Mouse (Mus musculus) Patski (cell line): Measurements from ENCODE around the gene Nfam1. TPM values are rescaled to one million over a fixed set of nuclear protein-coding genes. Genes with fewer than 3 reads are reported as not detected.
A peak's percentile ranks its signal among the peaks of the same experiment; 100 is the strongest.

ENCODE experiments used
- ATAC-seq: fragments of 100-300 bp; one replicate; pipeline ENCODE4 v1.8.0; 2021
- CTCF ChIA-PET: fragments of 350-600 bp; sonication (Branson Sonifier 250); formaldehyde crosslinking; loops from one replicate; lab custom pipeline; 2022; ENCODE audit warnings: inconsistent platforms; lab: Charles Lee
- POLR2A ChIA-PET: fragments of 350-600 bp; sonication (Branson Sonifier 250); formaldehyde crosslinking; loops from one replicate; lab custom pipeline; 2022; ENCODE audit warnings: antibody characterized with exemption, inconsistent platforms; lab: Charles Lee
- DNase-seq: peaks from one replicate; pipeline ENCODE4 v3.0.0-alpha.2; 2011; ENCODE audit warnings: low read depth, low spot score
- H3K27me3 ChIP-seq: fragments of 371-371 bp; one replicate; pipeline ENCODE4 v1.5.1; 2021
- CTCF ChIP-seq: fragments of 100-300 bp; IDR thresholded peaks from one replicate; pipeline ENCODE4 v1.5.1; 2021
- in situ Hi-C: fragments of 300-500 bp; cut with MboI; formaldehyde crosslinking; loops from 3 replicates; pipeline ENCODE4 v1.11.1; 2018; ENCODE audit warnings: low pct_unique_long_range_greater_than_20kb, mixed read lengths
- polyA plus RNA-seq: library from polyadenylated mRNA; unstranded; gene quantifications from one replicate; pipeline ENCODE4 v1.2.3, GENCODE M21; 2021

Nfam1 gene
- polyA plus RNA-seq, 1 experiment from 2014 or later: not detected

DNA sequence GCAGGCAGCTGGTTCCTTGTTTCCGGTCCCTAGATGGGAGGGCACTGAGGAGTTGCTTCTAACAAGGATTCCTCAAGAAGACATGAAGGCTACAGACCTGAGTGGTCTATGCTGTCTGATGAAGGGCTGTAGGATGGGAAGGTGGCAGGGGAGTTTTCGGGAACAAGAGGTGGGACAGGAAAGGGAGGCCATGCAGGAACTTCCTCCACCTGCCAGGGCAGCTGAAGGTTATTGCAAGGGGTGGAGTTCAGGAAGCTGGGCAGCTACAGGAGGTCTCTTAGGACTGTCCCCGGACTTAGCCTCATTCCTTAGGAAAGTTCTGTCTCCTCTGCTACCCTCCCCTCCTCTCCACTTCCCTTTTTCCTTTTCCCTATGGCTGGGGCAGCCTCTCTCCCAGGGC is 5.7 kb upstream of the Nfam1 start:
- ChIA-PET POLR2A (no interaction called here), CTCF (interaction anchor here (1.5 to 1.9 kb wide), 3 partner anchors 9 to 170 kb away, joined by 3 to 5 read pairs (median 5); no protein-coding TSS in a partner anchor)
- no peak for ATAC-seq
- TF ChIP-seq CTCF: no peak
- DNase-seq: no peak
- in situ Hi-C loops: no loop called here
- H3K27me3 ChIP-seq: peaks cover 6% of the 10 kb centered on the region

DNA sequence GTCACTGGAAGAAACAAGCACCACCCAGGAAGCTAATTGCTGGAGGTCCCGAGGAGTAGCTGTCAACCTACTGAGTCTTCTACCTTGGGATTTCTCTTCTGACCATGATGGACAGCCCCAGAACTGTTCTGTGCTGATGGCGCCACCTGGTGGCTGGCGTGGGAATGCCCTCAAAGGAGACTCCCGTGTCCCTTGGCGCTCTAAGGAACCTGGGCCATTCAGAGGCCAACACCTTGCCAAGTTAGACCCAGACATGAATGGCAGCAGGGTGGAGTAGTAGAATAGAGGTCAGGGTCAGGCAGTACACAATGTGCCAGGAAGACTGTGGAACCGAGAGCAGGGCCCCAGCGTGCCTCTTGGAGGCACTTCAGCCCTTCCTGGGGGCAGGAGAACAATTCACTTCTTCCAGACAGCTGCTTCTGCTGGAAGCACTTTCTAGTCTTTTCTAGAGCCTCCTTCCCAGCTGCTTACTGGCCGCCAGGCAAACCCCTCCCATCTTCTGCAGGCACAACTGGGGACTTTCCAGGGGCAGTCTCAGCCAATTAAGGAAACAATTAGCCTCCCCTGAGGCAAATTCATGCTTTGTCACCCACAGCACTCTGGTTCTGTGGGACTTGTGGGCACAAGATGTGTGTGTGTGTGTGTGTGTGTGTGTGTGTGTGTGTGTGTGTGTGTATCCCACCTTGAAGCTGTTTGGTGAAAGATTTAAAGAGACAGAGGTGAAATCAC is 4.8 kb upstream of the Nfam1 start:
- in situ Hi-C loops: no loop called here
- DNase-seq: peak; percentile 49
- peak; percentile 98 for TF ChIP-seq CTCF
- peak; percentile 58 for ATAC-seq
- H3K27me3 ChIP-seq: peaks cover 8% of the 10 kb centered on the region
- ChIA-PET POLR2A (interaction anchor here (0.9 kb wide), 1 partner anchor 57 kb away, joined by 3 read pairs; no protein-coding TSS in a partner anchor), CTCF (interaction anchor here (0.9 to 1.6 kb wide), 11 partner anchors 10 to 228 kb away, joined by 3 to 6 read pairs (median 4); no protein-coding TSS in a partner anchor)

DNA sequence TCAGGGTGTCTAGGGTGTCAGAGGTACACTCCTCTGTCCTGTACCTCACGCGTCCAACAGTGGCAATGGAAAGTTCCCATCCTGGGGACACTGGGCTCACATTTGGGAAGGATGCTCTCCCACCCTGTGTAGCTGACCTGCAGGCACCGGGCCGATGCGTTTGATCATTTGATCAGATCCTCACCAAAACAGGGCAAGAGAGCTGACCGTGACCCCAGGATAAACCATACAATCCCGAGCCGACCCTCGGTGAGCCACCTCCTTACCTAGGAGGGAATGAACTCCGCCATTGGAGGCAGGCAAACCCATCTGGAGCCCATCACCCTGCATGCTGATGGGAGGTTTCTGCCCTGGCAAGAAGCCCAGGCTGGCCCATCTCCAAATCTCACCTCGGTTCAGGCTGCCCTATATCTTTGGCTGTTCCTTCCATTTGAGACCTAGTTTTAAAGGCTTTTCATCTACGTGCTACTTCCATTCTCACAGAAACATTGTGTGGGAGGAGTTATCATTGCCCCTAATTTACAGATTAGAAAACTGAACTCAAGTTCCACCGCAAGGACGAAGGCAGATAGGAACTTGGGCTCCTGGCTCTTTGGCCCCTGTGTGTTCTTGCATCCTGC is 3.9 kb upstream of the Nfam1 start:
- peaks cover 8% of the 10 kb centered on the region for H3K27me3 ChIP-seq
- in situ Hi-C loops: no loop called here
- no peak for ATAC-seq
- DNase-seq: no peak
- ChIA-PET CTCF (interaction anchor here (0.9 to 1.6 kb wide), 10 partner anchors 72 to 227 kb away, joined by 3 to 6 read pairs (median 4); no protein-coding TSS in a partner anchor), POLR2A (interaction anchor here (0.9 kb wide), 1 partner anchor 56 kb away, joined by 3 read pairs; no protein-coding TSS in a partner anchor)
- TF ChIP-seq CTCF: no peak

DNA sequence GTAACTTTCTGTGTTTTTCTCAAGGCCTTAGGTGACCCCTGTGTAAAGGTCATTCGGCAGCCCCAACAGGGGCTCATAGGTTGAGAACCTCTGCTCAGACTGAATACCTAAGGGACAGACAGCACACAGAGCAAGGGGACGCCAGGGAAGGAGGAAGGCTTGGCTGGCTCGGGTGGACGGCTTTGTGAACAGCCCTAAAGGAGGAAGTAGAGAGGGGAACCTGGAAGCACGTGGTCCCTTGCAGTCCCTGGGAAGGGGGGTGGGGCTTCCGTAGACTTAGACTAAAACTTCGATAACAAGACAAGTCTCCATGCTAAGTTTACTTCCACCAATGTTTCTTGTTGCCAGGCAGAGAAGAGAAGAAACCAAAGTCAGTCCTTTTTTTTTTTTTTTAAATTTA is 3.0 kb upstream of the Nfam1 start:
- peaks cover 13% of the 10 kb centered on the region for H3K27me3 ChIP-seq
- no peak for TF ChIP-seq CTCF
- no peak for DNase-seq
- no peak for ATAC-seq
- in situ Hi-C loops: no loop called here
- POLR2A ChIA-PET: no interaction called here
- CTCF ChIA-PET: interaction anchor here (1.2 kb wide), 1 partner anchor 194 kb away, joined by 4 read pairs; no protein-coding TSS in a partner anchor

GRCm38 (mm10) chr15:83034275-83034977 is 1.3 kb upstream of the Nfam1 start:
- TF ChIP-seq CTCF: no peak
- ChIA-PET CTCF (no interaction called here), POLR2A (interaction anchor here (0.6 kb wide), 1 partner anchor 688 kb away, joined by 3 read pairs; no protein-coding TSS in a partner anchor)
- H3K27me3 ChIP-seq: peaks cover 13% of the 10 kb centered on the region
- in situ Hi-C loops: no loop called here
- ATAC-seq (peak; percentile 28), DNase-seq (no peak)

DNA sequence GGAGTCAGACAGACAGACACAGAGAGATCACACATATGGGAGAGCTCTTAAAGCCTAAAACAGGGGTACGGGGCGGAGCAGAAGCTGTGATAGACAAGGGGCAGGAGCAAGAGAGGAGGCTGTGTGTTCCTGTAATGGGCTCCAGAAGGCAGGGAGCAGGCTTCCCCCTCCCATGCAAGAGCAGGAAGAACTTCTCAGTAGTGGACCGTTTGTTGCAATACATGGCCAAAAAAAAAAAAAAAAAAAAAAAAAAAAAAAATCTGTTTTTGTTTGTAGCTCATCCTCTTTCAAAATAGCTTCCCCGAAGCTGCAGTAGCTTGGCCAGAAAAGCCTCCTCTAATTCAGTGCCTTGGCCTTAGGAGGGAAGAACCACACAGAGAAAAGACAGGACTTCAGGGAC is 2.2 kb downstream of the Nfam1 start:
- no peak for TF ChIP-seq CTCF
- in situ Hi-C loops: no loop called here
- peaks cover 13% of the 10 kb centered on the region for H3K27me3 ChIP-seq
- POLR2A ChIA-PET: interaction anchor here (0.6 kb wide), 1 partner anchor 69 kb away, joined by 4 read pairs; no protein-coding TSS in a partner anchor
- ATAC-seq (no peak), DNase-seq (no peak)
- CTCF ChIA-PET: interaction anchor here (1.0 kb wide), 1 partner anchor 186 kb away, joined by 3 read pairs; no protein-coding TSS in a partner anchor

DNA sequence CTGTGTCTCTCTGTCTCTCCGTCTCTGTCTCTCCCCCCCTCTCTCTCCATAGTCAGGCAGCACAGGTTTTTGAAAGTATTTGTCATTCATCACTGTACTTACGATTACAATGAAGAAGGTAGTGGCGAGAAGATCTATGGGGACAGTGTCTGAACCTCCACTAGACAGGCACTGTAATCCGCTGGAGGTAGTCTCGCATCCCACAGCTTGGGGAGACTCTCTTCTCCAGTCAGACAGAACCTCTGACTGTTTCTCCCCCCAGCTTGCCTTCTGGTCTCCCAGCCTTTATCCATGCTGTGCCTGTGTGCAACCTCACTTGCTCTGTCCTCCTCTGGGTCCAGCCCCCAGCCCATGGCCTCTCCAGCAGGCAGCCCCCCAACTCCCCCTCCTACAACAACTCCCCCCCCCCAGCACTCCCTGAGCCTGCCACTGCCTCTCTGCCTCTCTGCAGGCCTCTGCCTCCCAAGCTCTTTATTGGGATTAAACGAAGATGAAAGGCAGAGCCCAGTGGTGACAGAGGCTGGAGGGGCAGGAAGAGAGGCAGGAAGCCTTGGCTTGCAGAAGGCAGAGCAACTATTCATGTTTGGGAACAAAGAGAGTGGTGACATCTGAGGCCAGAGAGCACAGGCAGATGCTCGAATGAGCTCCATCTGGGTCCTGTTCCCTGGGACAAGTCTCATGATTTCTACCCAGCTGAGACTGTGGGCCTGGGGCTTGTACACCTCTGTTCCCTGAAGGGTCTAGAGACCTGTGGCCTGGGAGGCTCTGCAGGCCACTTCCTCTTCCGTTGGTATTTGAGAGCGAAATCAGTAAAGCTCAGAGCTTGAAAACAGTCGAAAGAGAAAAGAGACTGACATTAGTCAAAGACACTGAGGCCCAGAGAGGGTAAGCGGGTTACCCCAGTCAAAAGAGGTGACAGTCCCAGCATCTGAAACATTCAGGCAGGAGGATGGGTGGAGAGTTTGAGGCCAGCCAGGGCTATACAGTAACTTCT is 3.1 kb downstream of the Nfam1 start:
- no peak for DNase-seq
- ChIA-PET CTCF (interaction anchor here (1.0 kb wide), 1 partner anchor 186 kb away, joined by 3 read pairs; no protein-coding TSS in a partner anchor), POLR2A (interaction anchor here (0.6 kb wide), 1 partner anchor 68 kb away, joined by 4 read pairs; no protein-coding TSS in a partner anchor)
- in situ Hi-C loops: loop anchor here (5.0 kb wide), 1 partner anchor 108 kb away; no protein-coding TSS in a partner anchor
- peaks cover 12% of the 10 kb centered on the region for H3K27me3 ChIP-seq
- TF ChIP-seq CTCF: no peak
- no peak for ATAC-seq

GRCm38 (mm10) chr15:83026129-83026528 is 7.0 kb downstream of the Nfam1 start:
- ChIA-PET POLR2A (no interaction called here), CTCF (no interaction called here)
- DNase-seq (no peak), ATAC-seq (no peak)
- H3K27me3 ChIP-seq: peaks cover 6% of the 10 kb centered on the region
- no peak for TF ChIP-seq CTCF
- in situ Hi-C loops: loop anchor here (5.0 kb wide), 1 partner anchor 104 kb away; no protein-coding TSS in a partner anchor

GRCm38 (mm10) chr15:83025041-83025760 is 7.9 kb downstream of the Nfam1 start:
- ChIA-PET POLR2A (no interaction called here), CTCF (no interaction called here)
- no peak for TF ChIP-seq CTCF
- ATAC-seq (no peak), DNase-seq (no peak)
- H3K27me3 ChIP-seq: peaks cover 6% of the 10 kb centered on the region
- in situ Hi-C loops: loop anchor here (5.0 kb wide), 1 partner anchor 103 kb away; no protein-coding TSS in a partner anchor
